In the genomic region with DNA sequence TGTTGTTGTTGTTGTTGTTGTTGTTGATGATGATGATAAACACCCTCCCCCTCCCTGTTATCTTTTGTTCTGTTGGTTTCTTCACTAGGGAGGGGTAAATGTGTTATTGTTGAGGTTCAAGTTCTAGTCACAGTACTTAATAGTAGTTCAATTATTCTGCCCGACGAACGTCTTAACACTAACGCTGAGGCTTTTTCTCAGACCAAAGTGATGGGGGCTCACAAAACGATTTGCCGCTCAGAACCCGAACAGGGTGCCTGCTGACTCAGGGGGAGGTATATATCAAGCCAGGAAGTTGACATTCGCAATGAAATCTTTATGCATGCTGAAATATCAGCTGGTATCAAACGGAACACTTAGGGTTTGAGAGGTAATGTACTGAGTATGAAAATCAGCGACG, we compare ENCODE assay signal across 9 mouse cellular contexts. TPM values are rescaled to one million over a fixed set of nuclear protein-coding genes. Genes with fewer than 3 reads are reported as not detected.
DNase-seq lines count a peak whose midpoint lies in the region; ATAC-seq and TF ChIP-seq lines count a peak whose summit lies in the region.
"Had no signal": no experiment of that assay in that cellular context is flagged by ENCODE, and none has a peak within 500 bp of the region (broad histone marks: within the 10 kb centered on the region; RNA-seq: fewer than 3 reads in every experiment).

No protein-coding gene starts in this region.

- peaks cover 36% of the 10 kb centered on the region for H3K27me3 ChIP-seq in kidney, embryonic 15.5 days
- H3K27me3 ChIP-seq in hindbrain, embryonic 10.5 days (ENCODE audit: insufficient read depth, poor library complexity, severe bottlenecking) = no peaks in the 10 kb centered on the region
- H3K27me3 ChIP-seq in midbrain, embryonic 14.5 days (ENCODE audit: control insufficient read depth, insufficient read depth, low read length) = no peaks in the 10 kb centered on the region

- TF ChIP-seq CTCF in cortical plate, adult 2 months (IDR thresholded peaks at IDR 0.05; ENCODE audit: extremely low read depth, insufficient read depth, low read length) = no peak

- no peak overlapping the region for H3K27ac ChIP-seq in kidney, embryonic 15.5 days
- H3K27ac ChIP-seq in cortical plate, adult 2 months (ENCODE audit: insufficient read depth, low read length) = no peak overlapping the region
- H3K27ac ChIP-seq in hindbrain, embryonic 10.5 days = peak overlapping the region; percentile 97
- H3K27ac ChIP-seq in midbrain, embryonic 14.5 days (replicated peaks; ENCODE audit: low read depth, low read length) = no peak overlapping the region

- peak overlapping the region; percentile 60 for H3K4me3 ChIP-seq in kidney, embryonic 15.5 days (replicated peaks)
- H3K4me3 ChIP-seq in cortical plate, adult 2 months (ENCODE audit: insufficient read depth, low read length) = peak overlapping the region; percentile 72
- peak overlapping the region; percentile 81 for H3K4me3 ChIP-seq in hindbrain, embryonic 10.5 days
- H3K4me3 ChIP-seq in midbrain, embryonic 14.5 days (replicated peaks; ENCODE audit: low read depth, low read length) = peak overlapping the region; percentile 71

- no peak overlapping the region for H3K9ac ChIP-seq in kidney, embryonic 15.5 days
- H3K9ac ChIP-seq in midbrain, embryonic 14.5 days (replicated peaks; ENCODE audit: low read length) = peak overlapping the region; percentile 70; the same call in 1 of the 2 replicates

- no peaks in the 10 kb centered on the region for H3K36me3 ChIP-seq in kidney, embryonic 15.5 days
- peaks cover 30% of the 10 kb centered on the region for H3K36me3 ChIP-seq in hindbrain, embryonic 10.5 days
- H3K36me3 ChIP-seq in midbrain, embryonic 14.5 days (ENCODE audit: control insufficient read depth, insufficient read depth, low read length) = peaks cover 6% of the 10 kb centered on the region; the same call in 1 of the 2 replicates

- no peak for TF ChIP-seq POLR2A in cortical plate, adult 2 months (IDR thresholded peaks at IDR 0.05; ENCODE audit: extremely low read depth, insufficient read depth, low read length)

- H3K4me1 ChIP-seq in kidney, embryonic 15.5 days = peaks cover 21% of the 10 kb centered on the region
- H3K4me1 ChIP-seq in cortical plate, adult 2 months (ENCODE audit: control insufficient read depth, insufficient read depth, low read length) = peaks cover 2% of the 10 kb centered on the region; the same call in 1 of the 2 replicates
- peaks cover 30% of the 10 kb centered on the region for H3K4me1 ChIP-seq in hindbrain, embryonic 10.5 days (replicated peaks)
- no peaks in the 10 kb centered on the region; the same call in 1 of the 2 replicates for H3K4me1 ChIP-seq in midbrain, embryonic 14.5 days (ENCODE audit: control insufficient read depth, insufficient read depth, low read length)

- peak overlapping the region; percentile 100 for H3K4me2 ChIP-seq in kidney, embryonic 15.5 days
- H3K4me2 ChIP-seq in midbrain, embryonic 14.5 days (ENCODE audit: low read length) = peak overlapping the region; percentile 95

- 28% methylated on average over 11 of the region's 11 CpGs for WGBS in kidney, embryonic 15.5 days
- 29% methylated on average over 11 of the region's 11 CpGs for WGBS in hindbrain, embryonic 10.5 days
- 9% methylated on average over 11 of the region's 11 CpGs for WGBS in midbrain, embryonic 14.5 days

- no peak for DNase-seq in kidney, adult 8-10 months
- no peak for DNase-seq in hindbrain, embryonic 10.5 days (ENCODE audit: low spot score)
- peak; percentile 18 for DNase-seq in midbrain, embryonic 14.5 days
- no peak for DNase-seq in adrenal gland, postnatal 4 days (ENCODE audit: low spot score in 2 of 2)
- DNase-seq in urinary bladder, postnatal 10 days (ENCODE audit: low spot score) = no peak
- DNase-seq in frontal cortex, postnatal 10 days (ENCODE audit: low spot score in 2 of 2) = no peak

- ATAC-seq in kidney, embryonic 15.5 days (replicated peaks; ENCODE audit: low FRiP score) = no peak
- no peak for ATAC-seq in midbrain, embryonic 14.5 days (ENCODE audit: low FRiP score, low TSS enrichment)

- no peaks in the 10 kb centered on the region for H3K9me3 ChIP-seq in kidney, embryonic 15.5 days (replicated peaks)
- no peaks in the 10 kb centered on the region for H3K9me3 ChIP-seq in hindbrain, embryonic 10.5 days
- H3K9me3 ChIP-seq in midbrain, embryonic 14.5 days (ENCODE audit: control insufficient read depth, low read length) = no peaks in the 10 kb centered on the region

RNA-seq across cellular contexts. Expression of gene Jam2, which starts 1.4 kb away (rescaled TPM):
- polyA plus RNA-seq in kidney, embryonic 15.5 days (2015; fragmentation: Nextera tagmentation; extraction: Ambion mirVana) = 4.0 TPM in 2 replicates
- 32.9 and 39.3 TPM in 2 replicates for polyA plus RNA-seq in cortical plate, adult 2 months (2012; rRNA removed)
- polyA plus RNA-seq in hindbrain, embryonic 10.5 days (2016; fragmentation: Nextera tagmentation; extraction: Ambion mirVana) = 46.5 and 52.6 TPM in 2 replicates
- polyA plus RNA-seq in midbrain, embryonic 14.5 days (2014; fragmentation: Nextera tagmentation; extraction: Ambion mirVana) = 25.4 and 37.7 TPM in 2 replicates
- total RNA-seq in adrenal gland, postnatal 4 days (2021) = 10 to 100 TPM in 1 of 2 experiments, 1 to 10 TPM in 1; 9.6 to 11.8 TPM
- total RNA-seq: neutrophil, adult 5-6 weeks had no signal

RNA-seq across cellular contexts. Expression of gene Mrpl39, which starts 39.8 kb away (rescaled TPM):
- polyA plus RNA-seq in kidney, embryonic 15.5 days (2015; fragmentation: Nextera tagmentation; extraction: Ambion mirVana) = 48.0 and 51.9 TPM in 2 replicates
- 19.7 and 20.6 TPM in 2 replicates for polyA plus RNA-seq in cortical plate, adult 2 months (2012; rRNA removed)
- 50.3 and 54.4 TPM in 2 replicates for polyA plus RNA-seq in hindbrain, embryonic 10.5 days (2016; fragmentation: Nextera tagmentation; extraction: Ambion mirVana)
- 34.4 and 43.1 TPM in 2 replicates for polyA plus RNA-seq in midbrain, embryonic 14.5 days (2014; fragmentation: Nextera tagmentation; extraction: Ambion mirVana)
- 10 to 100 TPM; 44.5 to 47.2 TPM for total RNA-seq in adrenal gland, postnatal 4 days (2021)

RNA-seq across cellular contexts. Expression of gene Gabpa, which starts 59.4 kb away (rescaled TPM):
- polyA plus RNA-seq in kidney, embryonic 15.5 days (2015; fragmentation: Nextera tagmentation; extraction: Ambion mirVana) = 39.4 and 39.5 TPM in 2 replicates
- 15.3 and 16.1 TPM in 2 replicates for polyA plus RNA-seq in cortical plate, adult 2 months (2012; rRNA removed)
- polyA plus RNA-seq in hindbrain, embryonic 10.5 days (2016; fragmentation: Nextera tagmentation; extraction: Ambion mirVana) = 28.5 and 35.1 TPM in 2 replicates
- 18.4 and 24.9 TPM in 2 replicates for polyA plus RNA-seq in midbrain, embryonic 14.5 days (2014; fragmentation: Nextera tagmentation; extraction: Ambion mirVana)
- 10 to 100 TPM; 57.6 to 59.8 TPM for total RNA-seq in adrenal gland, postnatal 4 days (2021)
